Mouse (Mus musculus): ENCODE measurements around the gene Gm49353.
A peak's percentile ranks its signal among the peaks of the same experiment; 100 is the strongest.

The Gm49353 gene

DNA sequence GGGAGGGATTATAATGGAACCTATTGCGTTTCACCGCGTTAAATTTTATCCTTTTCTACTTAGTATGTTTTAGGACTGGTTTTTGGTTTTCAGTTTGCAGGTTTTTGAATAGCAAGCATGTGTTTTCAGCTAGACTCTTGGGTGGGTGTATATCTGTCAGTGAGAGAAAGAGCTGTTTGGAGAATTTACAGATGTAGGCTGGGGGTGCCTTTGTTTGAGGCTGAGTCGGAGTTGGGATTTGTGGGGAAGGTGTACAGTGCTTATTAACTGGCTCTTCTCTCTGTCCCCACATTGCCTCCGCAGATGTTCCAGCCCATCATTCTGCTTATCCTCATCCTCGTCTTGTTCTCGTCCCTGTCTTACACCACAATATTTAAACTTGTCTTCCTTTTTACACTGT, at the start of gene Gm49353:
Gm49353 (plus strand) TSS at position 313 of the 400 bp plus-strand sequence.
- DNase-seq (ENCODE audit: low spot score) = no peak

DNA sequence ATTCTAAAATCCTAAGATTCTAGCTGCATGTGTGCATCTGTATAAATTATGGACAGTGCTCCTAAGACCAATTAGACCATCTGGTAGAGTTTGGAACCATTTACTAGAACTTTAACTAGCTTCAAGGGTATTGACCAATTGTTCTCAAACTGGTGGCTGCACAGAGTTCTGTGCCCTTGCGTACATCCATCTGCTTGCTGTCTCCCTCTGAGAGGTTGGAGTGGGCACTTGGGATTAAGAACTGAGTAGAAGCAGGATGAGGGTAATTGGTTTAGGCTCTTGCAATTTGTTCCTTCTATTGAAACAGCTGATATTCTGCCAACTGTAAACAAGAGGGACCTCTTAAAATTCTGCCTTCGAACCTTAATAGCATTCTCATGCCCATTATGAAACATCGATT, 43.5 kb upstream of the Gm49353 start:
- DNase-seq (ENCODE audit: low spot score) = no peak

DNA sequence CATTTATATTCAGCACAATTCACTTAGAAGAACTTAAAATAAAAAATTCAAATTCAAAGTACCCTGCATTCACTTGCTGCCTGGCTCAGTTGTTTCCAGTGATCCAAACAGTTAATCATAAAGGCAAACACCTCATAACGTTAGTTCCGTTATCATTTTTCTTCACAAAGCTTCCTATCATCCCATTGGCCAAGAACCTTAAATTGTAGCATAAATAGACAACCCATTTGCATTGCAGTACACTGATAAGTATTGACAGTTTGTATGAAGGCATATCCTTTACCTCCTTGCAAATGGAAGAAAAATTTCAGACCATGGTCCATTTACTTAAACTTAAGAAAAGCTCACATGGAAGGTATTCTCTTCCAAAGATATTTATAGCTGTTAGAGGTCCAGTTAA, 37.1 kb upstream of the Gm49353 start:
- DNase-seq (ENCODE audit: low spot score) = peak; percentile 3

DNA sequence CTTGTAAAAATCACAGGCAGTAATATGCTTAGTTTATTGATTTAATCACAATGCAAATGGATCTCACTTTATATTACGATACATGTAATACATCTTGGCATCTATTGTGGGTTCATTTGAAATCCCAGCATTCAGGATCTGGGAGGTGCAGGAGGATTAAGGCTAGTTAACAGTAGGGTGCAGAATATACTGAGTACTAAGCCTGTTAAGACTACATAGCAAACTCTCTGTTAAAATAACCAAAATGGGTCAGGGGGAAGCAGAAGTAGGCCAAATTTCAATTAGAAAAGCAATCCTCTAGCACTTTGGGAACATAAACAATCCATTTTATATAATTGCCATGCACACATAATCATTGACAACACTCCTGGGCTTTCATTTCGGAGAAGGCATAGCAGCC, 25.0 kb upstream of the Gm49353 start:
- no peak for DNase-seq (ENCODE audit: low spot score)

DNA sequence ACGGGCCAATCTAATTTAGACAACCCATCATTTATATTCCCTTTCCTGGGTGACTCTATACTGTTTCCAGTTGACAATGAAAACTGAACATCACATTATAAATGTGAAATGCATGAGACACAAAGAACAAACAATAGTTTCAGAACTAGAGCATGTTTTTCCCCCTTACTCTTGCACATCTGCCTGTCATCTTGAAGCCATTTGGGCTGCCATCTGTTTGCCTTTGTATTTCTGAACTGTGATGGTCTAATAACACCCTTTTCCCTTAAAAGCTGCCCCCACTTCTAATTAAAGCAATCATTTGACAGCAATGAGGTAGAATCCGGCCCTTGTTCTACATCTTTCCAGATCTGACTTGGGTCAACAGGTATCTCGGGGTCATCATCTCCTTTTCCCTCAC, 23.1 kb upstream of the Gm49353 start:
- no peak for DNase-seq (ENCODE audit: low spot score)

DNA sequence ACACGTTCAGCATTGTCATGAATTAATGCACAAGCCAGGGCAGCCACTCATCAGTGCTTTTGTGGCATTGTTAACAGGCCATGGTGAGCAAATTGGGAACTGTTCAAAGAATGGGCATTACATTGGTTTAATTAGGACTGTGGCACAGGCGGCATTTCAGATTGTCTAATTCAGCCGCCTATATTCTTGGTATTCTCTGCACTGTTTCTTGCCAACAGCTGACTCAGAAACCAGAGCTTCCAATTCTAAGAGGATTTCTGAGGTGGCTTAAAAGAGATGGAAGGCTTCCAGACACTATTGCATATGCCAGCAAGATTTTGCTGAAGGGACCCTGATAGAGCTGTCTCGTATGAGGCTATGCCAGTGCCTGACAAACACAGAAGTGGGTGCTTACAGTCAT, 21.9 kb upstream of the Gm49353 start:
- no peak for DNase-seq (ENCODE audit: low spot score)

DNA sequence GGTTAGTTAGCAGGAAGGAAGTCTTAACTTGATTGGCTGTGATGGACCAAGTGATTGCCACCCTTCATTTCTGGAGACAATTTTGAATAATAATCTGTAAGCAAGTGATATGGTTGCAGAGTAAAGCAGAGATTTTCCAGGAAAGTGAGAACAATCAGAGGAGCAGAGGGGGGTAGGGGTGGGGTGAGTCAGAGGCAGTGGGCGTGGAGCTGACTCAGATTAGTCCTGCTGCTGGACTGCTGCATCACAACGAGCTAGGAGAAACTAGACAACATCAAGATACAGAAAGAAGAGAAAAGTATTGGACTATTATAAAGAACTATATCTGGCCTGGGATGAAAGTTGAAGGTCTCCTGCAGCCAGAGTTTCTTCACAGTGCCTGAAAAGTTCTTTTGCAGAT, 20.8 kb upstream of the Gm49353 start:
- DNase-seq (ENCODE audit: low spot score) = no peak

DNA sequence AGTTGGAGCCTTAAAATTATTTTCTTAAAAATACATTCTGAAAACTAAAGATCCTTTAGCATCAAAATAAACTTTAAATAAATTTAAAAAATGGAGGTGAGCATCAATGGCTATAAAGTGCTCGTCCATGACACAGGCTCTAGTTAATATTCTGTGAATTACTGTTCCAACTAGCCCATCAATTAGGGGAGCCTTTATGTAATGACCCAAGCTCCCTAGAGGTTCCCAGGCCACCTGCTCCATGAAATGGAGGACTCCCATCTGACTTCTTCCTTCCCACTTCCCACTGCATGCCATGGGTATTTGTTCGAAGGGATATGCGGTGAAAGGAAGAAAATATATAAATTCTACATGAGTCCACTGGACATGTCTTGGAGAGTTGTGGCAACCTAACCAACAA, 18.5 kb upstream of the Gm49353 start:
- no peak for DNase-seq (ENCODE audit: low spot score)

DNA sequence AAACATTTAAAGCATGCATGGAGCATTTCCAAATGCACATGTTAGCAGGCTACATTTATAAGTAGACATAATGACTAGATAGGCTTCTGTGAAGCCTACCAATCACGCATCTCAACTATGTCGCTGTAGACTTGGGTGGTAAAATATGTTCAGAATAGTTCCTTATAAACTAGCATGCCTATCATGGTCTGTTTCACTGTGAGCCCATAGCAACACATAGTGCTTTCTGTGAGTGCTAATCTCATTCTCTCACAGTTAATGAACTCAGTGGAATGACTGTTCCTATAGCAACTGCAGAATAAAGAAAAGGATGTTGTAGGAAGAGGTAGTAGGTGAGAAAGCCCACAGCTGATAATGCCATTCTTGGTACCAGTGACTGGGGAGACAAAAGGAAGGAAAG, 17.7 kb upstream of the Gm49353 start:
- no peak for DNase-seq (ENCODE audit: low spot score)

DNA sequence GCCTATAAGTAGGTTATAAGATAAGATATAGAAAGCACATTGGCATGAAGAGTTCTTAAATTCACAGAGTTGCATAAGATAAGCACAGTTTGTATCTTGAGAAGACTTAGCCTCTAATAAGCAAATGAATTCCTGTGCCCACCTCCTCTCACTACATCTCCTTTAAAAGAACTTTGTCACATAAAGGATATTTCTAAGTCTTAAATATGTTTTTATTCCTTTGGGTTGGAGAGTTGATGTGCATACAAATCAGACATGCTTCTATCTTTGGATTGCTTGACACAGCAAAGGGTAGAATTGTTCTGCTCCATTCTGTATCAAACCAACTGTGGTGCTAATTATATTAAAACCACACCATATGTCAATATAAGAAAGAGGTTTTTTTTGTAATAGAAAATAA, 5.0 kb upstream of the Gm49353 start:
- no peak for DNase-seq (ENCODE audit: low spot score)

DNA sequence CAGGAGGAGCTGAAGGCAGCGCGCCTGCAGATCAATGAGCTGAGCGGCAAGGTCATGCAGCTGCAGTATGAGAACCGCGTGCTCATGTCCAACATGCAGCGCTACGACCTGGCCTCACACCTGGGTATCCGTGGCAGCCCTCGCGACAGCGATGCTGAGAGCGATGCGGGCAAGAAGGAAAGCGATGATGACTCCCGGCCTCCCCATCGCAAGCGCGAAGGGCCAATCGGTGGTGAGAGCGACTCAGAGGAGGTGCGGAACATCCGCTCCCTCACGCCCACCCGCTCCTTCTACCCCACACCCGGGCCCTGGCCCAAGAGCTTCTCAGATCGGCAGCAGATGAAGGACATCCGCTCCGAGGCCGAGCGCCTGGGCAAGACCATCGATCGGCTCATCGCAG, 1.9 kb upstream of the Gm49353 start:
- DNase-seq (ENCODE audit: low spot score) = no peak

DNA sequence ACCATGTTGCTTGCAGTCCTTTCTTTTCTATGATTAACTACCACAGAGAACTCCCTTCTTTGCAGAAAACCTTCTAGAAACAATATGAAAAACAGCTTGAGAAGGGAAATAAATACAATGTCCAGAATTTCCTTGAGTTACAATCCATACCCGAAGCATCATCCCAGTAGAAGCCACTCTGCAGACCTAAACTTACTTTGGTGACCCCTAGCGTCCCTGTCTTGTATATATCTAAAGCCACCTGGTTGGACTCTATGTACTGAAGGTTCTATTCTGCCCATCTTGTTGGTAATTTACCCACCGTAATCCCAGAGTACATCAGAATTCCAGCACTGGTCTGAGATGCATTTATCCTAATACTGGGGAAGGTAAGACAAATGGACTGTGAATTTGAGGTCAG, 1.1 kb downstream of the Gm49353 start:
- no peak for DNase-seq (ENCODE audit: low spot score)

DNA sequence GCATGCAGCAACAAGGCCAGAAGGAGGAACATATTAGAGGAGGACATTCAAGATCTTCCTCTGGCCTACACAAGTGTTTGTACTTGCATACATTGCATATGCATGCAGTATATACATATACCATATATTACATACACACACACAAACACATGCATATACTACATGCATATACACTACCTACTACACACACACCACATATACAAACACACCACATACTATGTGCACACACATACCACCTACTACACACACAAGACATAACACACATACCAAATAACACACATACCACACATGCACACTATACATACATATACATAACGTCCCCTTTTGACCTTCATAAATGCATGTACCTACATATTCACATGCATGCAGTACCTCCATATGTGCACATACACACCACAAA, 1.9 kb downstream of the Gm49353 start:
- DNase-seq (ENCODE audit: low spot score) = no peak

DNA sequence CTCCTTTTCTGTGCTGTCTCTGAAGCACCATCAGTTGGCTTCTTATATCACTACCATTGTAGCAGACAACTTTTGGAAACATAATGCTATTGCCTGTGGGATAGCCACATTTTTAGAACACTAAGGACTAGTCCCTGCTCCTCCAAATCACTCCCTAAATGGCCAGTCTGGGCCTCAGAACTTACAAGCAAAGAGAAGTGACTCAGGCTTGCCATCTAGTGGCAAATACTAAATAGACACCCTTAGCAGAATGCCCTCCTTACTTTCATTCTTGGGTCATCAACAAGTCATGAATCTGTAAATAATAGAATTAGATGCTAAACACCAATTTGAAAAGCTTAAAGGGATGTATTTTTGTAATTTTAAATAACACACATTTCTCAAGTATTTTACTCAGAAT, 8.0 kb downstream of the Gm49353 start:
- DNase-seq (ENCODE audit: low spot score) = peak; percentile 1

DNA sequence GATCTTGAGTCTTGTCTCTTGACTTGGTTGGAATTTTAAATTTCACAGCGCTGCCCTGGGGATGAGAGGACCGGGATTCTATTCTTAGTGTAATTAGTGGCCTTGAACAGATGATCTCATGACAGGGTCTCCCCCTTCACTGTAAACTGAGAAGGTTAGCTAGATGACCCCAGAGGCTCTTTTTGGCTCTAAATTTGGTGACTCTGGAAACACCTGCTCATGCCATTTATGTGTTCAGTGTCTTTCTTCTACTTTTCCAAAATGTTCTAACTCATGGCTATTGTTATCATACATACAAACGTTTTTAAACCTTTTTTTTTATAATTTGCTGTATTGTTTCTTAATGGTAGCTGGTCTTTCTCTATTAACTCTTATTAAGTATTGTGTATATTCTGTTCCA, 10.0 kb downstream of the Gm49353 start:
- DNase-seq (ENCODE audit: low spot score) = no peak

DNA sequence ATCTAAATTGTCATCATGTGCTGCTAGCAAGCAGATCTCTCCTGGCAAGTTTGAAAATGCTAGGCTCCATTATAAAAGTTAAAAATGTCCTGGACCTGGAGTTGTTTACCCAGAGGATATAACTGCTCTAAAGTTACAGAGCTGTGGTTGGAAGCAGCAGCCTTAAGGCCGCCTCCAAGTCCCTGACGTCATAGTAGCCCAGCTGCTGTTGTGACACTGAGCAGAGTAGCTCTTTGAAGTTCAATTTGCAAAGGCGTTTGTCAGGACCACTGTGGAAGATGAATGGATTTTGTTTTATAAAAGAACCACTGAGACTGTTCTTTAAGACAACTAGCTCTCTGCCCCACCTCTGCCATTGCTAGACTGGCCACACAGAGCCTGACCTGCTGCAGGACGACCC, 12.7 kb downstream of the Gm49353 start, which contains the start of gene 9330159F19Rik:
9330159F19Rik (plus strand) TSS at position 154 of the 400 bp plus-strand sequence.
- no peak for DNase-seq (ENCODE audit: low spot score)

DNA sequence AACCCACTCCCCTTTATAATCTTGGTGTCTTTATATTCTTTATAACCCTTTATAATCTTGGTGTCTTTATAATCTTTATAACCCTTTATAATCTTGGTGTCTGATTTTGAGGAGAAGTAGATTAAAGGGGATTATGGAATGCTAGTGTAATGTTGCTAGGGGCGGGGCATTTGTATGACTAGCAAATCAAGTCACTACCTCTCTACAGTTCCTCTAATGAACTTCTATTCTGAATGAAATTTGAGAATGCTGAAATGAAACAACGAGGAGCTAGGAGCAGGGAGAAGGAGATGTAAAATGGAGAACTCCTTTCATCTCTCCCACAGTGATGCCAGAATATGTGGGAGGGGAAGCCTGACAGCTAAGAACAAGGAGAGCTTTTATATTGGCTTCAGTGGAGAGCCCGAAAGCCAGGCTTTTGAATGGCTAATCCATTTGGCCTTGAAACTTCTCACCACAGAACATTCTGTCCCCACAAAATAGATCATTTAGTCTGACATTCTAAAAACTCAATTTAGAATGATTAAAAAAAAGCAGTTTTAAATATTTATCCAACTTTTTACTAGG, 14.9 kb downstream of the Gm49353 start:
- DNase-seq (ENCODE audit: low spot score) = no peak

DNA sequence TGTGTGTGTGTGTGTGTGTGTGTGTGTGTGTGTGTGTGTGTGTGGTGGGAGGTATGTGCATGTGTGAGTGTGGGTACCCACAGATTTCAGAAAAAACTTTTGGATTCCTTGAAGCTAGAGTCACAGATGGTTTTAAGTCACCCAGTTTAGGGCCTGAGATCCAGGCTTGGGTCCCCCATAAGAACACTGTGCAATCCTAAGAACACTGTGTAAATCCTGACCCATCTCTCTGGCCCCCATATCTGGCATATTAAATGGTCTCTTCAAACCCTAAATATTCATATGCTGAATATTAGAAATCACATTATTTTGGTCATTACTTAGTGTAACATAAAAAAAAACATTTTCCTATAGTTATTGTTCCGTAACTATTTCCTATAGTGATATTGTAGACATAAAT, 18.2 kb downstream of the Gm49353 start:
- no peak for DNase-seq (ENCODE audit: low spot score)

DNA sequence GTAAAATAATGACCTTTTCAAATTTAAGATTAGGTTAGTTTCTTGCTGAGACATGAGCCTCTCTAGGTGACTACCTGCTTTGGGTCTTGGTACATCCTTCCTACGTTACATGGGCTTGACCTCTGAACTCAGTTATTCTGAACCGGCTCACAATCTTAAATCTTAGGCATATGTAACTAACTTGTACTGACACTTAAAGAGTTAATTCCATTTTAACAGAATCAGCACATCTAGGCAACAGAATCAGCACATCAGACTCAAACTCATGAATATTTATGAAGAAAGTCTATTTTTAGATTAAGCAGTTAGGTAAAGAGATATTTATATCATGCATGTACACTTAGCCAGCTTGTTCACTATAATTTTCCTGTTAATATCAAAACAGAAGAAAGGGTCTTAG, 18.7 kb downstream of the Gm49353 start:
- no peak for DNase-seq (ENCODE audit: low spot score)

DNA sequence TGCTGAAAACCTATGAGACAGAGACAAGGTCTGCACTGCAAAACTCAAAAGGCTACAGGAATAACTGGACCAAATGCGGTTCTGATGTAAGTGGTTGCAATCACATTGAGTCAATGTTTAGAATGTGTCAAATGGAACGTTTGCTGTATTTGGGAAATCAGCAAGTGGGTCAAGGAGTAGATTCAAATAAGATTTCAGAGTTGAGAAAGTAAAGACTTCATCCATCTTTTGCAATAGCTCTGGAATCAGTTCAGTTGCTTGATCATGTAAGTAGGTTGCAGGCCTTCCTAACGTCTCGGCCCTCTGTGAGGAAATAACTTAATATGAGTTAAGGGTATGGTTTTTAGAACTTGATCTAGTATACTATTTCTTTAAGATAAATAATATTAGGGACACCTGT, 26.6 kb downstream of the Gm49353 start:
- DNase-seq (ENCODE audit: low spot score) = no peak

DNA sequence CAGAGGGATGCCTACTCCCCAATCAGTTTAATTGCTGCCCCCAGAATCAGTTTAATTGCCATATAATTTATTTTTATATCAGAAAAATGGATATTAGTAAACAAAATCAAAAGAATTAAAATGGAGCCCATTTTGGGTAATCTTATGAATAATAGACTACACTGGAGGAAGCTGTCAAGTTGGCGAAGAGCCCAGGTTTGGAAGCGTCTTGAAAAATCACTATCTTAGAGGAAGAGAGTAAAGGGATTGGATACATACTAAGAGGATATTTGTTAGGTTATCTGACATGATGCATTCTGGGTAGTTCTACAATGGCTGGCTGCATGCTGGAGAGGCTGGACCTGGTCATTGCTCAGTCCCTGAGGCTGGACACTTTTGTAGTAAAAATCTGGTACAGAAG, 32.5 kb downstream of the Gm49353 start:
- DNase-seq (ENCODE audit: low spot score) = no peak

Measured in c-Kit-positive CD71-positive TER-119-positive erythroid progenitor cells, embryonic 14.5 days (primary cell).